Mouse (Mus musculus) forebrain, postnatal 0 days (tissue): ENCODE measurements around the gene Cybrd1. TPM values are rescaled to one million over a fixed set of nuclear protein-coding genes. Genes with fewer than 3 reads are reported as not detected.

Source experiments
- ATAC-seq: fragments of 200-750 bp; cut with Nextera tagmentation; 2 replicates; pipeline ENCODE4 v1.8.0; 2017; ENCODE audit warnings: mild to moderate bottlenecking, moderate library complexity
- DNase-seq: peaks from one replicate; pipeline ENCODE4 v3.0.0-alpha.2; 2015
- H3K27ac ChIP-seq: fragments of 300-500 bp; sonication (generic); 2 replicates; pipeline ENCODE4 v1.5.1; 2014; ENCODE audit warnings: low read depth, mild to moderate bottlenecking, antibody characterized with exemption, low read length, moderate library complexity, mixed read lengths
- H3K27me3 ChIP-seq: fragments of 300-500 bp; sonication (generic); 2 replicates; pipeline ENCODE4 v1.6.1; 2014; ENCODE audit warnings: mild to moderate bottlenecking, low read length, mixed read lengths; ENCODE audit not compliant: insufficient read depth
- H3K36me3 ChIP-seq: fragments of 300-500 bp; sonication (generic); 2 replicates; pipeline ENCODE4 v1.6.1; 2014; ENCODE audit warnings: mild to moderate bottlenecking, moderate library complexity; ENCODE audit not compliant: insufficient read depth
- H3K4me1 ChIP-seq: fragments of 300-500 bp; sonication (generic); 2 replicates; pipeline ENCODE4 v1.6.1; 2014; ENCODE audit warnings: antibody characterized with exemption; ENCODE audit not compliant: insufficient read depth
- H3K4me2 ChIP-seq: fragments of 300-500 bp; sonication (generic); 2 replicates; pipeline ENCODE4 v1.6.1; 2014; ENCODE audit warnings: low read depth, mild to moderate bottlenecking, moderate library complexity
- H3K4me3 ChIP-seq: fragments of 300-500 bp; sonication (generic); 2 replicates; pipeline ENCODE4 v1.5.1; 2014; ENCODE audit warnings: low read depth, low read length, mixed read lengths
- H3K9ac ChIP-seq: fragments of 300-500 bp; sonication (generic); 2 replicates; pipeline ENCODE4 v1.6.1; 2014; ENCODE audit warnings: mild to moderate bottlenecking
- H3K9me3 ChIP-seq: fragments of 300-500 bp; sonication (generic); 2 replicates; pipeline ENCODE4 v1.6.1; 2016; ENCODE audit warnings: low read length
- CTCF ChIP-seq: sonication (generic); IDR thresholded peaks from 2 replicates; pipeline ENCODE4 v1.5.1; 2016; ENCODE audit warnings: antibody characterized with exemption, control low read depth, low read depth
- WGBS: fragments of 180-500 bp; shearing (Covaris S2); extraction: QIAGEN DNeasy Blood & Tissue Kit; methylation state at CpG from one replicate; pipeline ENCODE4 v1.1.7; 2014; 5-methylcytosine and 5-hydroxymethylcytosine counted together
- polyA plus RNA-seq: library from polyadenylated mRNA; unstranded; fragments of >200 nt; fragmentation: Nextera tagmentation; extraction: Ambion mirVana; gene quantifications from 2 replicates; pipeline ENCODE4 v1.2.1, GENCODE M21; 2015
- total RNA-seq: library from RNA; depleted of rRNA; stranded (reverse); fragments of >200 nt; gene quantifications from 2 replicates; pipeline ENCODE4 v1.2.3, GENCODE M21; 2014

Gene Cybrd1
- total and polyA plus RNA-seq, 2 experiments from 2014 or later, result 2.5 to 7.0 TPM

DNA sequence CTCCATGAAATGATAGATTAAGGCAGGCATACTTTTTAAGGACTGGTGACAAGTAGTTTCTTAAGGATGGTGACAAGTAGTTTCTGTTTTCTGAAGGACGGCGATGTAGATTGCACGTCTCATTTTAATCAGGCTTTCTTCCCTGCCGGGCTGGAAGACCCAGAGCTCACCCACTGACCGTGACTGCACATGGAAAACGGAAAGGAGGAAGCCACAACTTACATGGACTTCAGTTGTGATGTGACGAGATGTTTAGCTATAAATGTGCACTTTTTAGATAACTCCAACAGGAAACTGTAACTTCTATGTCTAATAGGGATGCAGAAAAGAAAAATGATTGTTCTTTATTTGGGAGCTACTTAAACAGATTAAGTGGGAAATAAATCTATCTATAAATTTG lies 24.7 kb downstream of the Cybrd1 start:
- WGBS, result 73% methylated on average over 7 of the region's 7 CpGs
- no peaks in the 10 kb centered on the region for H3K9me3 ChIP-seq
- H3K36me3 ChIP-seq, result no peaks in the 10 kb centered on the region
- TF ChIP-seq CTCF, result no peak
- ATAC-seq (no peak), DNase-seq (no peak)
- no peaks in the 10 kb centered on the region for H3K27me3 ChIP-seq
- H3K4me1 ChIP-seq, result no peaks in the 10 kb centered on the region
- H3K4me3 ChIP-seq, result no peak overlapping the region
- no peak overlapping the region for H3K9ac ChIP-seq
- H3K27ac ChIP-seq, result no peak overlapping the region
- H3K4me2 ChIP-seq, result no peak overlapping the region

DNA sequence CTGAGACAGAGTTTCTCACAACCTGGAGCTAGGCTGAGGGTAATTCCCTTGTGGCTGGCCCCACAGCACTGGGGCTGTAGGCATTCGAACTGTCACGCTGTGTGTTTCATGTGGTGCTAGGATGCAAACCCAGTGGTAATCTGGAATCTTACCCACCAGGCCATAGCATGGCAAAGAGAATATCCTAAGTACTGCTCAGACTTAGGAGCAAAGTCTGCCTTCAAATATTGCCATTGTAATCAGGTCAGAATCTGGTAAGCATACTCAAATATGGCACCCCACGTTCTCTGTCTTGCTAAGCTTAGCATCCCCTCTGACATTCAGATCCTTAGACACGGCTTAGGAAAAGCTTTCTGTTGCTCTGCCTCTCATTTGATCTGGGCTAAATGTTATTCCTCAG lies 28.1 kb downstream of the Cybrd1 start:
- Histone ChIP-seq H3K4me2 (no peak overlapping the region), H3K4me1 (no peaks in the 10 kb centered on the region), H3K4me3 (no peak overlapping the region), H3K36me3 (no peaks in the 10 kb centered on the region), H3K9me3 (no peaks in the 10 kb centered on the region), H3K9ac (no peak overlapping the region), H3K27ac (no peak overlapping the region), H3K27me3 (no peaks in the 10 kb centered on the region)
- DNase-seq, result no peak
- no peak for ATAC-seq
- no peak for TF ChIP-seq CTCF
- 89% methylated on average over 4 of the region's 4 CpGs for WGBS

DNA sequence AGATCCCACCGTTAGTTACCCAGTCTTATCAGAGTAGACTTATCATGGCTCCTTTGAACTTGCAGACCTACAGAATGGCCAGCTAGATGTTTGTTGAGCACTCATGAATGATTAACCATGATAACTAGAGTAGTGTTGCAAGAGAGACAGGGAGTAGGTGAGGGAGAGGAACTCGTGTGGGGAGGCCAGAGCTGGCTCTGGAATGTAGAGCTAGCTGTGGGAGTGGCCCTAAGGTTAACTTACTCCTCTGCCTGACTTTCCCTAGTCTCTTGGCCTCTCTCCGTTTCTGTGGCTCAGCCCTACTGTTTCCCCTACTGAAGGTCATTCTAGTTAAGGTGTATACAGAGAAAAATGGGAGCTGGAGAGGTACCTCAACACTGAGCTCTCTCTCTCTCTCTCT lies 28.5 kb downstream of the Cybrd1 start:
- no peaks in the 10 kb centered on the region for H3K9me3 ChIP-seq
- H3K27me3 ChIP-seq, result no peaks in the 10 kb centered on the region
- no peak for DNase-seq
- no peak overlapping the region for H3K27ac ChIP-seq
- H3K4me1 ChIP-seq, result no peaks in the 10 kb centered on the region
- H3K9ac ChIP-seq, result no peak overlapping the region
- H3K4me2 ChIP-seq, result no peak overlapping the region
- no peak overlapping the region for H3K4me3 ChIP-seq
- ATAC-seq, result no peak
- 74% methylated on average over 3 of the region's 3 CpGs for WGBS
- no peaks in the 10 kb centered on the region for H3K36me3 ChIP-seq
- no peak for TF ChIP-seq CTCF

DNA sequence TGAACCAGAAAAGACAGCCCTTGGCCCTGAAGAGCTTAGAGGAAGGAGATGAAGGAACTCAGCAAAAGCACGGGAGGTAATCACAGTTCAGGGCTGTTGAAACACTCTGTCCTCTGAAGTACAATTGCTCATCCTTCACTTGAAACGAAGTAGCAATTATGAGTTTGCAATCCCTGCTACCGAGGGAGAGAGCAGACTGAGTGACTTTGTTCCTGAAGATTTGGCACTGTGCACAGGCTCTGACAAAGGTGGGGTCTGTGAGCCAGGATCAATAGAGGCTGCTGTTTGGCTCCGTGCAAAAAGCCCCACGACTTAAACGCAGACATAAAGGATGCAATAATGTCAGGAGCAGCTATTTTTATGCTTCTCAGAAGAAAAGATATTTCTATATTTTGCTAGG lies 30.1 kb downstream of the Cybrd1 start:
- Histone ChIP-seq H3K9ac (no peak overlapping the region), H3K4me2 (peak overlapping the region; percentile 5; the same call in 1 of the 2 replicates), H3K4me1 (no peaks in the 10 kb centered on the region), H3K36me3 (no peaks in the 10 kb centered on the region), H3K27ac (no peak overlapping the region), H3K9me3 (no peaks in the 10 kb centered on the region), H3K27me3 (no peaks in the 10 kb centered on the region), H3K4me3 (no peak overlapping the region)
- 8% methylated on average over 6 of the region's 6 CpGs for WGBS
- DNase-seq (no peak), ATAC-seq (peak; percentile 47)
- TF ChIP-seq CTCF, result no peak

DNA sequence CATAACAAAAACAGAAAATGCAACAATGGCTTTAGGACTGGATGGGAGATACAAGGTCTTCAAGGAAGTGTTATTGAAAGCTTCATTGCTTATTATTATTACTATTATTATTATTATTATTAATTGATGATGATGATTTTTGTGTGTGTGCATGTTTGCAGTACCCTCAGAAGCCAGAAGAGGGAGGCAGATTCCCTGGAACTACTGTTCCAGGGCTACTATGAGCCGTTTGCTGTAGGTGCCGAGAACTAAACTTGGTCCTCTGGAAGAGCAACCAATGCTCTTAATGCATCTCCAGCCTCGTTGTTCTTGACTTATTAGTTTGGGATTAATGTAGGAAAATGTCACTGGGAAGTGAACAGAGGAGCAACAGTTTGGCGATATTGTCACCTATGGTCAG lies 34.4 kb downstream of the Cybrd1 start:
- 95% methylated on average over 4 of the region's 4 CpGs for WGBS
- H3K36me3 ChIP-seq, result no peaks in the 10 kb centered on the region
- H3K27me3 ChIP-seq, result no peaks in the 10 kb centered on the region
- ATAC-seq, result no peak
- H3K9me3 ChIP-seq, result no peaks in the 10 kb centered on the region
- H3K4me3 ChIP-seq, result no peak overlapping the region
- no peak for DNase-seq
- no peak overlapping the region for H3K4me2 ChIP-seq
- no peaks in the 10 kb centered on the region for H3K4me1 ChIP-seq
- no peak overlapping the region for H3K9ac ChIP-seq
- H3K27ac ChIP-seq, result no peak overlapping the region
- TF ChIP-seq CTCF, result no peak

DNA sequence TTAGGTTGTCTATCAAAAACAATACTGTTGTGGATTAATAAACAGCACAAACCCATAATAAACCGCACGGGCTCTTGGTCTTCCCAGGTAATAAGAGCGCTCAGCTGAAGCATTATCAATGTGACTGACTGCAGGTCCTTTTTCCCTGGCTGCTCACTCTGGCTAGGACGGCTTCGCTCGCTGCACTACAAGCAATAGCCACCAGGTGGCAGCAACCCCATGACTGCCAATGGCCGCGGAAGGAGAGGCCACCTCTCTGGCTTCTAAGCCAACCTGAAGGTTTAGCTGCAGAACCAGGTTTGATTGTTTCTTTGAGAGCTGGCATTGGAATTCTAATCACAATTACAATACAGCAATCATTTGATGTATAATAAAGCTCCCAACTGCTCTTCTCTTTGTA lies 37.8 kb downstream of the Cybrd1 start:
- peaks cover 5% of the 10 kb centered on the region for H3K4me1 ChIP-seq
- no peak overlapping the region for H3K4me2 ChIP-seq
- DNase-seq (peak; percentile 91), ATAC-seq (peak; percentile 72; the same call in 1 of the 2 replicates)
- no peak overlapping the region for H3K9ac ChIP-seq
- no peaks in the 10 kb centered on the region for H3K36me3 ChIP-seq
- peak; percentile 98 for TF ChIP-seq CTCF
- no peaks in the 10 kb centered on the region for H3K9me3 ChIP-seq
- no peak overlapping the region for H3K4me3 ChIP-seq
- no peaks in the 10 kb centered on the region for H3K27me3 ChIP-seq
- H3K27ac ChIP-seq, result no peak overlapping the region
- 7% methylated on average over 8 of the region's 8 CpGs for WGBS

DNA sequence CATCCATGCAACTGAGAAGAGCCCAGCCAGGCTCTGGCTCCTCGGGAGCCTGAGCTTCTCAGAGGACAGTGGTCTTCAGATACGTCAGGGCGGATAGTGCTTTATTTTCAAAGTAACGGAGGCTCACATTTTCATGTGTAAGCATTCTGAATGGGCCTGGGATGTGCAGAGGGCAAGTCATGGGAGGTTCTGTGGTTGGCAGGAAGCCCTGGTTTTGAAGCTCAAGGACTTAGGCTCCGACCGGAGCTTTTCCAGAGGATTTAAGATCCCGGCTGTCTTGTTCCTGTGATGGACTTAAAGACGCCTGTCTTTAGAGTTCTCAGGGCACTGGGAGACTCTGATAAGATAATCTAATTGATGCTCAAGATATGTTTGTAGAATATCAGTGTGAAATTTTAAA lies 38.7 kb downstream of the Cybrd1 start:
- TF ChIP-seq CTCF, result no peak
- Histone ChIP-seq H3K9ac (no peak overlapping the region), H3K4me1 (peaks cover 6% of the 10 kb centered on the region), H3K4me2 (no peak overlapping the region), H3K36me3 (no peaks in the 10 kb centered on the region), H3K9me3 (no peaks in the 10 kb centered on the region), H3K4me3 (no peak overlapping the region), H3K27ac (no peak overlapping the region), H3K27me3 (no peaks in the 10 kb centered on the region)
- no peak for DNase-seq
- no peak for ATAC-seq
- 86% methylated on average over 8 of the region's 8 CpGs for WGBS

DNA sequence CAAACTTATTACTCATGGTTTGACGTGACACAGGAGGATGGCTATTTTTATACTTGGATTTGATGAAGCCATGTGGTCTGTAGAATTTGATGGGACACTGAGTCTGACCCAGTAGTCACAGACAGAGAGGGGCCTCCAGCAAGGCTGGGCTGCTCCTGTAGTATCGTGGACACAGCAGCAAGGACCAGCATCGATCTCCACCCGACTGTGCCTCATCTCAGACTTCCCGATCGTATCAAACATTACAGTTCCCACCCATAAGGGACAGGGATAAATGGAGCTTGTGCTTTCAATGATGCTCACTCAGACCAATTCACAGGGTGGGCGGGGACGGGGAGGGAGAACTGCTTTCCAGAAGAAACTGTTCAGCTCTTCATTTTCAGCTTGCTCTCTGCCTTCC lies 40.2 kb downstream of the Cybrd1 start:
- ATAC-seq, result no peak
- Histone ChIP-seq H3K9ac (no peak overlapping the region), H3K36me3 (no peaks in the 10 kb centered on the region), H3K27ac (no peak overlapping the region), H3K4me3 (no peak overlapping the region), H3K4me1 (peaks cover 6% of the 10 kb centered on the region), H3K4me2 (no peak overlapping the region), H3K27me3 (no peaks in the 10 kb centered on the region), H3K9me3 (no peaks in the 10 kb centered on the region)
- 92% methylated on average over 8 of the region's 8 CpGs for WGBS
- no peak for DNase-seq
- TF ChIP-seq CTCF, result no peak
